8 mouse cellular contexts compared by ENCODE assay signal in genomic region chr4:137488571-137489303, GRCm38 (mm10). TPM values are rescaled to one million over a fixed set of nuclear protein-coding genes. Genes with fewer than 3 reads are reported as not detected.
DNase-seq lines count a peak whose midpoint lies in the region; ATAC-seq and TF ChIP-seq lines count a peak whose summit lies in the region.

No protein-coding gene starts in this region.

- no peak overlapping the region for H3K27ac ChIP-seq in cerebellum, adult 2 months (ENCODE audit: insufficient read depth, low read length)
- H3K27ac ChIP-seq in hindbrain, postnatal 0 days, result 0 out of 2 replicates have a peak overlapping the region, but pooled peaks have one; percentile 13

- H3K27me3 ChIP-seq in cerebellum, adult 2 months (ENCODE audit: control insufficient read depth, insufficient read depth, low read length), result no peaks in the 10 kb centered on the region
- H3K27me3 ChIP-seq in Patski, result no peaks in the 10 kb centered on the region
- no peaks in the 10 kb centered on the region for H3K27me3 ChIP-seq in hindbrain, postnatal 0 days (ENCODE audit: insufficient read depth, low read length)

- WGBS in cerebellum, adult 2 months, result 52% methylated on average over 12 of the region's 12 CpGs
- 20% methylated on average over 12 of the region's 12 CpGs for WGBS in hindbrain, postnatal 0 days

- no peak overlapping the region for H3K4me3 ChIP-seq in cerebellum, adult 2 months (replicated peaks; ENCODE audit: insufficient read depth, low read depth, low read length)
- no peak overlapping the region for H3K4me3 ChIP-seq in hindbrain, postnatal 0 days (ENCODE audit: low read length)

- no peaks in the 10 kb centered on the region for H3K9me3 ChIP-seq in hindbrain, postnatal 0 days (ENCODE audit: low read length)

- TF ChIP-seq POLR2A in cerebellum, adult 2 months (IDR thresholded peaks at IDR 0.05; ENCODE audit: borderline replicate concordance, insufficient read depth, low read length), result no peak

- in situ Hi-C loops in Patski (cut with MboI; ENCODE audit: low pct_unique_long_range_greater_than_20kb), result no loop called here

- CTCF ChIA-PET in Patski (lab: Charles Lee), result interaction anchor here (0.7 to 2.1 kb wide), 3 partner anchors 11 to 92 kb away, joined by 3 to 12 read pairs (median 5); no protein-coding TSS in a partner anchor

- no peaks in the 10 kb centered on the region for H3K36me3 ChIP-seq in hindbrain, postnatal 0 days (ENCODE audit: insufficient read depth, low read length)

- H3K4me1 ChIP-seq in cerebellum, adult 2 months (ENCODE audit: control insufficient read depth, insufficient read depth, low read length), result peaks cover 41% of the 10 kb centered on the region
- peaks cover 21% of the 10 kb centered on the region for H3K4me1 ChIP-seq in hindbrain, postnatal 0 days (ENCODE audit: insufficient read depth, low read length)

- POLR2A ChIA-PET in Patski (lab: Charles Lee), result interaction anchor here (0.9 to 1.5 kb wide), 3 partner anchors 9 to 19 kb away, joined by 3 to 5 read pairs (median 4); no protein-coding TSS in a partner anchor

- H3K9ac ChIP-seq in hindbrain, postnatal 0 days (replicated peaks; ENCODE audit: low read length), result no peak overlapping the region

- no peak for ATAC-seq in cerebellum, adult (ENCODE audit: insufficient number of reproducible peaks, low FRiP score, low TSS enrichment)
- peak; percentile 68 for ATAC-seq in Patski
- peak; percentile 53 for ATAC-seq in hindbrain, postnatal 0 days

- TF ChIP-seq CTCF in cerebellum, adult 2 months (IDR thresholded peaks at IDR 0.05; ENCODE audit: borderline replicate concordance, insufficient read depth, low read depth, low read length), result peak; percentile 30; the same call in 1 of the 2 replicates
- no peak for TF ChIP-seq CTCF in Patski (IDR thresholded peaks at IDR 0.05)
- peak; percentile 61 for TF ChIP-seq CTCF in hindbrain, postnatal 0 days (IDR thresholded peaks at IDR 0.05; ENCODE audit: low read depth)

- H3K4me2 ChIP-seq in hindbrain, postnatal 0 days (ENCODE audit: low read depth, low read length), result no peak overlapping the region

- DNase-seq in cerebellum, adult 2 months, result no peak
- no peak for DNase-seq in Patski (ENCODE audit: low read depth, low spot score)
- peak; percentile 78 for DNase-seq in gastrocnemius, postnatal 25 days
- peak; percentile 34 for DNase-seq in hindbrain, postnatal 0 days (ENCODE audit: low spot score)
- peak; percentile 73 to 79 for DNase-seq in lung, postnatal 4 days
- DNase-seq in thymus, postnatal 10 days (ENCODE audit: low spot score in 2 of 2), result no peak
- no peak for DNase-seq in urinary bladder, postnatal 25 days (ENCODE audit: low spot score)

RNA-seq across cellular contexts. Expression of gene Hspg2, which starts 20.2 kb away (rescaled TPM):
- polyA plus RNA-seq in cerebellum, adult 2 months (2012; rRNA removed), result 2.8 and 3.1 TPM in 2 replicates
- polyA plus RNA-seq in Patski (2021), result 133 TPM
- 100 to 1,000 TPM; 105 to 107 TPM for total RNA-seq in gastrocnemius, postnatal 25 days (2021)
- 37.8 and 39.2 TPM in 2 replicates for total RNA-seq in hindbrain, postnatal 0 days (2014; rRNA removed)
- 3.5 and 3.7 TPM in 2 replicates for polyA plus RNA-seq in hindbrain, postnatal 0 days (2015; fragmentation: Nextera tagmentation; extraction: Ambion mirVana)

RNA-seq across cellular contexts. Expression of gene 1700013G24Rik, which starts 35.7 kb away (rescaled TPM):
- polyA plus RNA-seq in cerebellum, adult 2 months (2012; rRNA removed), result not detected in 2 replicates
- polyA plus RNA-seq in Patski (2021), result not detected
- total RNA-seq in gastrocnemius, postnatal 25 days (2021), result not detected
- total RNA-seq in hindbrain, postnatal 0 days (2014; rRNA removed), result not detected in 2 replicates
- polyA plus RNA-seq in hindbrain, postnatal 0 days (2015; fragmentation: Nextera tagmentation; extraction: Ambion mirVana), result not detected in 2 replicates

RNA-seq across cellular contexts. Expression of gene Cela3b, which starts 58.4 kb away (rescaled TPM):
- polyA plus RNA-seq in cerebellum, adult 2 months (2012; rRNA removed), result not detected in 2 replicates
- polyA plus RNA-seq in Patski (2021), result not detected
- not detected for total RNA-seq in gastrocnemius, postnatal 25 days (2021)
- total RNA-seq in hindbrain, postnatal 0 days (2014; rRNA removed), result not detected in 2 replicates
- not detected in 2 replicates for polyA plus RNA-seq in hindbrain, postnatal 0 days (2015; fragmentation: Nextera tagmentation; extraction: Ambion mirVana)

Comparison
In these comparisons a context has a peak if more than half of its experiments do, and no peak if none do; other contexts are left out.
1. DNase-seq: peak in gastrocnemius, postnatal 25 days (single experiment), hindbrain, postnatal 0 days (single experiment) and lung, postnatal 4 days (2 of 2); none in cerebellum, adult 2 months (0 of 2), Patski (single experiment), thymus, postnatal 10 days (0 of 2) and urinary bladder, postnatal 25 days (single experiment).
2. RNA of gene Hspg2, which starts 20.2 kb away (polyA plus RNA-seq): 133 TPM in Patski (single experiment); 3.5 to 3.7 TPM in hindbrain, postnatal 0 days and 2.8 to 3.1 TPM in cerebellum, adult 2 months; every median in the first group is over 10 times any median in the second.